Mouse (Mus musculus): ENCODE measurements around the gene Hmgcl.

Hmgcl gene

DNA sequence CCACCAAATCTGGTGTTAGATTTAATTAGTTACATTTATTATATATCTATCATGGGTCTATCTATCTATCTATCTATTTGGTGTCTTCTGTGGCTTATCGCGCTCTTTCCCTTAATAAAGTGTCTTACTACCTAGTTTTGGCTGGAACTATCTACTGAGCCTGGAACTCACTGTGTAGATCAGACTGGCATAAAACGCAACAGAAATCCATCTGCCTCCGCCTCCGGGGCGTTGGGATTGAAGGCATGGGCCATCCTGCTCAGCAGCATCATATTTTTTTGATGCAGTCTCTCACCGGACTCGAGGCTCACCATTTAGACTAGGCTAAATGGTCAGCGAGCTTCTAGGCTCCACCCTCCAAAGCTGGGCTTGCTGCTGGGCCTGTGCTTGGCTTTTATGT lies 41.5 kb downstream of the Hmgcl start:
- no peak for DNase-seq

DNA sequence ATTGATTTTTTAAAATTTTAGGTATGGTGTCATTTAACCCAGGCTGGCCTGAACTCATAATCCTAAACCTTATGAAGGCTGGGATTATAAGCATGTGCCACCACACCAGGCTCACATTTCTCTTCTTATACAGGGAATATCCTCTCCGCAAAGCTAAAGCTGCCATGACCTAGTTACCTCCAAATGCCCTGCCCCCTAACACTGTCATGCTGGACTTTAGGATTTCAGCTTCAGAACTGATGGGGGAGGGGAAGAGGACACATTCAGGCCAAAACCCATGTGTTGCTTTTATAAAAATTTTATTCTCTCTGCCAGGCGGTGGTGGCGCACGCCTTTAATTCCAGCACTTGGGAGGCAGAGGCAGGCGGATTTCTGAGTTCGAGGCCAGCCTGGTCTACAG lies 47.7 kb downstream of the Hmgcl start:
- DNase-seq, result no peak

DNA sequence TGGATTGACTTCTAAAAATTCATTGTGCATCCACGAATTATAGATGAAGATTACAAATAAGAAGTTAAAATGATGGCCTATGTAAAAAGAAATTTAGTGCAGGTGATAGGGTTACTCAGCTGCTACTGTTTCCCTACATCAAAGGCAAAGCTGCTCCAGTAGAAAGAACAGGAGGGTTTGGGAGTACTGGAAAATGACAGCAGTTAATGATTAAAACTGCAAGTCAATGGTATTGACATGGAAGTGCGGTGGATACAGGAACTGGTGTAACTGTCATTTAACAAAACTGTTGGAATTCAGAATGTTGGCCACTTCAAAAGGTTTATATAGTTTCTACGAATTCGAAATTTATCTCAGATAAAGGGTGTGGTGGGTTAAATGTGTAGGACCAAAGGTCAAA lies 48.9 kb downstream of the Hmgcl start:
- no peak for DNase-seq

DNA sequence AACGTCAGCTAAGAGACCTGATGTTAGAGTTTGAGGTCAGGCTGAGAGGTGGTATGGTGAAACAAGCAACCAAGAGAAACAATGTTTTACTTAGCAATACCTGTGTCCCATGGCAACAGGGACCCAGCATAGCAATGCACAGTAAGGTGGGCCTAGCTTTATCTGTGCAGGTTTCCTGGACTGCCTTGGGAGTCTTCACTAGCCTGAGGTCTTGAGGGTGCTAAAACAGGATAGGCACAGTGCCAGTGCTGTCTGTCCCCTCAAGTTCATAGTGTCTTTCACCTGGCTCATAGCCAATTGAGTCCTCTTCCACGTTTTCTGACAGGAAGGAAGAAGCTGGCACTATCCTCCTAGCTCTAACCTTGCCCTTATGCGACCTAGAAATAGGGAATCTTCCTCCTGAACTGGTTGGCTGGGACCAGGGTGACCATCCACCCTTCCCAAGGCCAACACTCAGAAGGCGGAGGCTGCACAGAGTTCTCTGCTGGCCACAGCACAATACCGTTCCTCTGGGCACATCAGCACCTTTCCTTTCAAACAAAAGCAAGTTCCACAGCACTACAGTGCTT lies 57.9 kb downstream of the Hmgcl start:
- DNase-seq, result no peak

DNA sequence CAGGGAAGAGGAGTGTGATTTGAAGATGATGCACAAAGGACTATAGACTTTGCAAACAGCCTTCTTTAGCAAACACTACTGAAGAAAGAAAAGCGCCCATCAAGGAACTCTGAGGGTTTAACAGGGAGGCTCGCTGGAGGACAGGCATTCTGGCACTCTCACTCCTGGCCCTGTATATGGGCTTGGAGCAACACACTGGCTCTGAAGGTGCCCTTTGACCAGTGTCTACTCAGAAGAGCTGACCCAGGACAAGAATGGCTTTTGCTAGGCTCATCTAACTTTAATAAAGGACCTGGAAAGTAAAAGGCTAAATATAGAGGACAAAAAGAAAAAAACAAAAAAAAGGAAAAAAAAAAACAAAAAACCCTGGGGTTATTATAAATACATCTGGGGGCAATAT lies 58.7 kb downstream of the Hmgcl start:
- DNase-seq, result peak; percentile 34

DNA sequence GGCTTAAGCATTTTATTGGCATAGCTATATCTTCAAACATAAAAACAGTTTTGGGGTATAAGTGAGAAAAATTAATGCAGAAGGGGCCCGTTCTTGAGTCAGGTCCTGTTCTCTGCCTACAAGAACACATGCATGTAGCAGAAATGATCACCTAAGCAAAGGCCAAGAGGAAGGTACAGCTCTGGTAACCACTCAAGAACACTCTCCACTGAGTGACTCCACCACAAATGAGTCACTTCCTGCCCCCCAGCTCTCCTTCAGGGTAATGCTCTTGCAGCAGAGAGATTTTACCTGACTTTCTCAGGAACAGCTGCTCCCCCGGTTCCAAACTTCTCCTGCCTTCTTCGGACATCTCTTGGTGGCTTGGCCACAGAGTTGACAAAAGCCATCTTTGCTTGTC lies 60.6 kb downstream of the Hmgcl start:
- no peak for DNase-seq

DNA sequence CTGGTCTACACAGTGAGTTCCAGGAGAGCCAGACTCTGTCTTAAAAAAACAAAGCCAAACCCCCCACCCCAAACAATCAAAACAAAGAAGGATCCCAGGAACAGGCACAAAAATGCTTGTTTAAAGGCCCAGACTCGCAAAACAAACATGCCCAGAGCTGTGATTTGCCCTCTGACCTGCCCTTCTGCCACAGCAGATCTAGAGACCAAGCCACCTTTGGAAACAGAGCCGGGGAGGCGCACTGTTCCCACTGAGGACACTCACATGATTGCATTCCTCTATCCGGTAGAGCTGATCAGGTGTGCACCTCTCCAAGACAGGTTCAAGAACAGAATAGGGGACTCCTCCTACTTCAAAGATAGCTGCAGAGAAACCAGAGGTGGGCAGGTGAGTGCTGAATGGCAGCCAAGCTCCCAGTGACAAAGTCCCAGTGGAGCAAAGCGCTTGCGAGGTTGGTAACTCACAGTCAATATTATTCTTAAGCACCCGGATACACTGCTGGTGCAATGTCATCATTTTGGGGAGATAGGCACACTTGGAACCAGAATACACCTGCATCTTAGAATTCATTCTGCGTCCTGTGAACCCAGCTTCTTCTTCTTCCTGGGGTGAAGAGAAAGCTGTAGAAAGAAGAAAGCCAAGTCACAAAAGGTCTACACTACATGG lies 62.7 kb downstream of the Hmgcl start:
- DNase-seq, result no peak

DNA sequence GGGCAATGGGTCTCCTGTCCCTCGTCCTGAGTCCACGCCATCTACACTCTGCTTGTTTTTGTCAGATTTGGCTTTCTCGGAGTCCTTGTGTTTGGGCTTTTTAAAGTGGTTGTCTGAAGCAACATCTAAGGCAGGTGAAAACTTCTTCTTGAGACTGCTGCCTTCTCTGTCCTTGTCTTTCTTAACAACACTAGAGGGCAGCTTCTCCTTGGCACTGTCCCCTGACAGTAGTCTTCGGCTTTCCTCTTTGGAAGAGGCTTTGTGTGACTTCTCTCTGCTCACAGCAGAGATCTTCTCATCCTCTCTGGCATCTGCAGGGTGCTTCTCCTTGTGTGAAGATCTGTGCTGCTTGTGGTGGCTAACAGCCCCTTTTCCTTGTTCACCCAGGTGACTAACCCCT lies 64.3 kb downstream of the Hmgcl start:
- no peak for DNase-seq
